Mouse (Mus musculus) right cerebral cortex, postnatal 10 days (tissue): ENCODE measurements around the gene Fsd1.

ENCODE experiments used
- DNase-seq, 2 experiments: peaks; one replicate each; pipeline ENCODE4 v3.0.0; 2021; ENCODE audit warnings: low spot score in 2 of 2

Fsd1 gene

DNA sequence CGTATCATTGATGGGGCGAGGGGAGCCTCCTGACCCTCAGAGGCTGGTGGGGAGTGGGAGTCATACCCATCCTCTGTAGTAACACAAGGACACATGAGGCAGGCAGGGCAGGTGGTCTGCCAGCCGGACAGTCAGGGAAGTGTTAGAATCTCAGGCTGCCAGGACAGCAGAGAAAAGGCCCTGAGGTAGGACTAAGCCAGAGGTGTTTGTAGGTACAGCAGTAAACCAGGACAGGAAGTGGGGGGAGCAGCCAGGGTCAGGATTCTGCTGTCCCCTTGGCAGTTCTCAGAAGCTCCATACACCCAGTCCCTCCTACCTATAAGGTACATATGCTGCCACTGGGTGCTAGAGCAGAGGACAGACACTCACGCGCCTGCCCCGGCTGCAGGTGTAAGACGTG is 24.7 kb upstream of the Fsd1 start:
- DNase-seq = peak in 1 of 2 experiments; percentile 35

DNA sequence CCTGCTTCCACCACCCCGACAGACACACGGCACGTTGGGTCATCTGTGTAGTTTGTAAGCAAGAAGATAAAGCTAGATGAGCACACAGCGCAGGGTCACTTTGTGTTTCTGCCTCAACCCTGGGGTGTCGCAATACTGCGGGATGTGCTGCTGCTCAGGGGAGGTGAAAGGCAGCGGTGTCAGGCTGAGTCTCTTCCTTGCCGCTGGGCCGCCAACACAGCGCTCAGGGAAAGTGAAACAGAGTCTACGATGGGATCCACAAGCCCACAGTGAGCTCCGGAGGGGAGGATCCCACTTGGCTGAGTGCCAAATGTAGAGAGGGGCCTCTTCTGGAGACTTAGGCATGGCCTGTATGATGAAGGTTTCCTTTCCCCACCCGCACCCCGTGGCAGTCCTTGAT is 23.1 kb upstream of the Fsd1 start:
- DNase-seq = peak in 1 of 2 experiments; percentile 26

DNA sequence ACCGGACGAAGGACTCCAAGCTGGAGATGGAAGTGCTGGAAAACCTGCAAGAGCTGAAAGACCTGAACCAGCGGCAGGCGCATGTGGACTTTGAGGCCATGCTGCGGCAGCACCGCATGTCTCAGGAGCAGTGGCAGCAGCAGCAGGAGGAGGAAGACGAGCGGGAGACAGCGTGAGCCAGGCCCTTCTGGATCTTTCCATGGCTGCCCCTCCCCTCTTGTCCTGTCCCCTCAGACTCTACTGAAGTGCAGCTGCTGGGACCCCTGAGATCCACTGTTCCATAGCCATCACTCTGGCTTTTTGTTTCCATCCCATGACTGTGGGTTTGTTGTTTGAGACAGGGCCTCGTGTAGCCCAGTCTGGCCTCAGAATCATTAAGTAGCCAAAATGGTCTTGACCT is 21.8 kb upstream of the Fsd1 start:
- peak in 1 of 2 experiments; percentile 22 for DNase-seq

DNA sequence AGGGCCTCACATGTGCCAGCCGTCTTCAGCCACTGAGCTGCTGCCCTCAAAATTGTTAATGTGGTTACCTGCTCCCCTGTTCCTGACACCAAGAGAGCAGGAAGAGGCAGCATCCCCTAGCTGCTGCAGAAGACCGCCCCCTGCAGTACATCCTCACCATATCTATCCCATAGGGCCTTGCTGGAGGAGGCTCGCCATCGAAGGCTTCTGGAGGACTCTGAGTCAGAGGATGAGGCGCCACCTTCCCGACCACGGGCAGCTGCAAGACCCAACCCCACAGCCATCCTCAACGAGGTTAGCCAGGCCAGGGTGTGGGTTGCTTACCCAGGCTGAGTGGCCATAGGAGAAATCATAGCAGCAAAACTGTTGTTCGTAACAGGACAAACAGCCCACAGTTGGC is 21.3 kb upstream of the Fsd1 start:
- peak in 1 of 2 experiments; percentile 31 for DNase-seq

DNA sequence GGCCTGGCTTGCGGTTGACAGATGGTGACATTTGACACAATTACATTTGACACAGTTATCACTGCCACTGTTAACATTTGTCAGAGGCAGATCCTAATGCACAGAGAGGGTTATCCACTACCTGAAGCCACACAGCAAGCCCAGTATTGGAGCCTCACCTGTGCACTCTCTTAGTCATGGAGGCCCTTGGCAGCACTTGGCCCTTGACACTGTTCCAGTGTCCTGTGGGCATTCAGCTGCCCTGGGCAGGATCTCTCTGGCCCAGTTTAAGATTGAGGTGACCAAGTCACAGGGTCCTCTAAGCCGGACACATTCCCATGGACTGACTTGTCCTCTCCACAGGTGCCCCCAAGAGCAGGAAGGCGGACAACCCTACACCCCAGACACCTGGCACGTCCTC is 19.1 kb upstream of the Fsd1 start:
- peak in 1 of 2 experiments; percentile 33 for DNase-seq

DNA sequence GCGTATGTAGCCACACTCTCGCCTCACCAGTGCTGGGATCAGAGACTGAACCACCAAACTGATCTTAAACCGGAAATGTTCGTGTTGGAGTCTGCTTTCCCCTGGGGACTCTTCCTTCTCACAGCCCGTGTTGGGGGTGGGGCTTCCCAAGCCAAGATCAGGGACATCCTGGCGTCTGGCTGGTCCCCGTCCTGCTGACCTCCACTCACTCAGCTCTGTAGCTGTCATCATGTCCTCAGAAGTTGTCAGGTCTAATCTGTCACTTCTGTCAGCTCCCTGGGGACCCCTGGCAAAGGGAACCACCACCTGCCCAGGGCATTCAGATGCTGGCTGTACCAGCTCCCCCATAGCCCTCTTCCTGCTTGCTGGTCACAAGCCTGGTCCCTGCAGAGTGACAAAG is 18.1 kb upstream of the Fsd1 start:
- no peak for DNase-seq

DNA sequence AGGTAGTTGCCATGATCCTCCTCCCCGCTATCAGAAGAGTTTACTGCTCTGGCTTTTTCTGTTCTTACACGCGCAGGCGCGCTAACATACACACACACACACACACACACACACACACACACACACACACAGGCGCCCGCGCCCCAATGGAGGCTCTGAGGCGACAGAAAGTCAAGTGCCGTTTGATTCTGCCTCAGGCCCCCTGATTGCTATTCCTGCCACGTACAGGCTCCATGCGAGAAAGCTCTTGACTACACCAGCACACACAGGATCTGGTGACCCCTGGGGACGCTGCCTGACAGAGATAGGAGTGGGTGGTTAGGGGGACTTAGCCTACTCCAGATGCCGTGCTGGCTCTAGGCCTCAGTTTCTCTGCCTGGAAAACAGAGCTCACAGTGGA is 16.7 kb upstream of the Fsd1 start:
- peak; percentile 75 to 80 for DNase-seq

DNA sequence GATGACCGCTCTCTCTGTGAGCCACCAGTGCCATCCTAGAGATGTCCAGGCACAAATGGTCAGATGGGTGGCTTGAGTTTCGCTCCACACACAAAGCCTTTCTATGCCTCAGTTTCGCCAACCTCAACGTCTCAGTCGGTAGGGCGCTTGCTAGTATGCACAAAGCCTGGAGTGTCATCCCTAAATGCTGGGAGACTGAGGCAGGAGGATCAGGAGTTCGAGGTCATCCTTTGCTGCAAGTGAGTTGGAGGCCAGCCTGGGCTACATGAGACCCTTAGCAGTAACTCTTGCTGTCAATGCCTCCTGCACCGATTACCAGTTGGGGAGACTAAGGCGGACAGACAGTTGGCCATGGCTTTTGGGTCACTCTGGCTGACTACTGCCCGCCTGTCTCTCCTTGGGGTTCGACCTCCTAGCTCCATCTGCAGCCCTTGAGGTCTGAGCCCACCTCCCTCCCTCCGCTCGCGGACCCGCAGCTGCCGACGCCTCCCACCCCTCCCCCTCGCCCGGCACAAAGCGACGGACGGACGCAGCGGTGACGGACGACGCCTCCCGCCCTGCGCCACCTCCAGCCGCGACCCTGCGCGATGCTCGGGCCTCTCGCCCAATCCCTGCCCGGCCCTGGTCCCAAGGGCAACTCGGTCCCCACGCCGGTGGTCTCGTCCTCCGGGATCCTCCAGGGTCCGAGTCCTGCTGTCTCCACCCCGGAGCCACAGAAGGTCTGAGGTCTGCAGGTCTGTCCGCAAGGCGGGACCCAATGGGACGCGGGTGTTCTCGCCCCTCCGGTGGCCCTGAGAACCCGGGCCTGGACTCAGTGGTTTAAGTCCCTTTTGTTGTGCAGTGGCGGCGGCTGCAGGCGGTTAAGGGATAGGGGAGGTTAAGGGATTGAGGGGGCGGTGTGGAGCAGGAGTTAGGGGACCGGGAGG is 16.1 kb upstream of the Fsd1 start, which contains the start of gene Shd:
Gene Shd (plus strand): TSS at position 502 of the 926 bp plus-strand sequence.
- peak; percentile 62 to 68 for DNase-seq

DNA sequence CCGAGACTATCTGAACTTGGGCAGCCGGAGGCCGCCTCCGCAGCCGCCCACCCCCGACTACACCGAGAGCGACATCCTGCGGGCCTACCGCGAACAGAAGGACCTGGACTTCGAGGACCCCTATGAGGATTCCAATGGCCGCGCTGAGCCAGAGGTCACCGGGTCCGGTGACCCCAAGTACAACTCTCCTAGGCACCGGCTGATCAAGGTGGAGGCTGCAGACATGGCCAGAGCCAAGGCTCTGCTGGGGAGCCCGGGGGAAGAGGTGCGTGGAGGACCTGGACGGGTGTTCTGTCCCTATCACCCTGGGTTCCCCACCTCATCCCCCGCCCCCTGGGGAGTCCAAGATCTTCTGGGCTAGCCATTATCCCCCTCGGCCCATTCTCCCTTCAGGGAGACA is 14.9 kb upstream of the Fsd1 start:
- no peak for DNase-seq

DNA sequence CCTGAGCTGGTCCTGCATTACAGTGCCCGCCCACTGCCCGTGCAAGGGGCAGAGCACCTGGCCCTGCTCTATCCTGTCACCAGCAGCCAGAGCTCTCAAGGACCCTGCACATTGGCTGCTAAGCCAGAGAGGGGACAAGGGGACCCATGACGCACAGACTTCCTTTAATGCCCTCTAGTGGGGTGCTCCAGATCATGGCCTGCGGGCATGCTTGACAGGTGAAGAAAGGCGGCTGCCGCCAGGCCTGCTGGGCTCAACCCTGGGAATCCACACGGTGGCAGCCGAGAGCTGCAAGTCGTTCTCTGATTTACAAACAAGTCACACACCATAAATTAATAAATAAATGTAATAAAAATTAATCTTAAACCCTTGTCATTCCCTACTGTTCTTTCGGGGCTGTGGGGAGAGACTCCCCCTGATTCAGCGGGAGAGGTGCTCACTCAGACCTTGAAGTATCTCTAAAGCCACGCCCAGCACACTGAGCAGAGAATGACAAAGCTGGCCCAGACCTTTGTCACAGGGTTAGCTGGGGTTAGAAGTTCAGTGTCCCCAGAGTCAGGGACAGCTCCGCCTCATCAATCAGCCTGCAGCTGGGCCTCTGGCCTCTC is 9.9 kb upstream of the Fsd1 start:
- DNase-seq = peak; percentile 77 to 86

DNA sequence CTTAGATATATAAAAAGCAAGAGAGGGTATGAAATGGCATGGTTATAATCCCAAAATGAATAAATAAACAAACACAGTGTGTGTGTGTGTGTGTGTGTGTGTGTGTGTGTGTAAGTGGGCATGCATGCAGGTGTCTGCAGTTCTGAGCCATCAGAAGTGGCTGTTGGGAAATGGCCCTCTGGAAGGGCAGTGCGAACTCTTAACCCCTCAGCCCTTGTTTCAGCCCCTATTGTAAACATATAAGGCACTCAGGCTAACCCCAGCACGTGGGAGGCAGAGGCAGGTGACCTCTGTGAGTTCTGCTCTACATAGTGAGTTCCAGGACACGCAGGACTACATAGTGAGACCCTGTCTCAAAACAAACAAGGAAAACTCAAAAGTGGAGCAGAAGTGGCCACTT is 9.0 kb upstream of the Fsd1 start:
- DNase-seq = no peak

DNA sequence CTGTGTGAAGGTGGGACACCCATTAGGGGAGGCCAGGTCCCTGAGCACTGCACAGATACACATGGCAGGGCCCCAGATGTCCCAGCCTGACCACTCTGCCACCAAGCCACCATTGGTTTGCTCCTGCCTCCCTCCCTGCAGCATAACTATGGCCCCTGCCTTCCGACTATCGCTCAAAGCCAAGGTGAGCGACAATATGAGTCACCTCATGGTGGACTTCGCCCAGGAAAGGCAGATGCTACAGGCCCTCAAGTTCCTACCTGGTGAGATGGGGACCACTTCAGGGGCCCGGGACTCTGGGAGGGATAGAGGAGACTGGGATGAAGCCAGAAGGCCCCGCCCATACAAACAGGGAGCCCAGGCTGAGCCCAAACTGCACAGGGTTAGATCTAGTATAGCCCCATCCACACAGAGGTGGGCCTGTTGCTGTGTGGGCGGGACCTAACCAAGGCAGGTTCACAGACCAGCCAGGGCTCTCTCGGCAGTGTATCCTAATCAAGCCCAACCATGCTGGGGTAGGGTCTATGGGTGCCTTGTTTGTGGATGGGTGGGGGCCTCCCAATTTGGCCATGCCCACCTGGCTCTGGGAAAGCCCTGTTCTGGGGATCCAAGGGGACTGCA is 4.1 kb downstream of the Fsd1 start:
- DNase-seq = no peak

DNA sequence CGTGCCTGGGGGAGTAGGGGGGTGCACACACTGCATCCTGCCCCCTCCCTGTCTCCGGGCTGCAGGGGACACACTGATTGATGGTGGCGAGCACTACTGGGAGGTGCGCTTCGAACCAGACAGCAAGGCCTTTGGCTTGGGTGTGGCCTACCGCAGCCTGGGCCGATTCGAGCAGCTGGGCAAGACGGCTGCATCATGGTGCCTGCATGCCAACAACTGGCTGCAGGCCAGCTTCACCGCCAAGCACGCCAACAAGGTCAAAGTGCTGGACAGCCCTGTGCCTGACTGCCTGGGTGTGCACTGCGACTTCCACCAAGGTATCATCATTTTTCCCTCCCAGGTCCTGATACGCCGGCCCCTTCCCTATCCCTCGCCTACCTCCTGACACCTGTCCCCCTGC is 9.7 kb downstream of the Fsd1 start:
- no peak for DNase-seq

DNA sequence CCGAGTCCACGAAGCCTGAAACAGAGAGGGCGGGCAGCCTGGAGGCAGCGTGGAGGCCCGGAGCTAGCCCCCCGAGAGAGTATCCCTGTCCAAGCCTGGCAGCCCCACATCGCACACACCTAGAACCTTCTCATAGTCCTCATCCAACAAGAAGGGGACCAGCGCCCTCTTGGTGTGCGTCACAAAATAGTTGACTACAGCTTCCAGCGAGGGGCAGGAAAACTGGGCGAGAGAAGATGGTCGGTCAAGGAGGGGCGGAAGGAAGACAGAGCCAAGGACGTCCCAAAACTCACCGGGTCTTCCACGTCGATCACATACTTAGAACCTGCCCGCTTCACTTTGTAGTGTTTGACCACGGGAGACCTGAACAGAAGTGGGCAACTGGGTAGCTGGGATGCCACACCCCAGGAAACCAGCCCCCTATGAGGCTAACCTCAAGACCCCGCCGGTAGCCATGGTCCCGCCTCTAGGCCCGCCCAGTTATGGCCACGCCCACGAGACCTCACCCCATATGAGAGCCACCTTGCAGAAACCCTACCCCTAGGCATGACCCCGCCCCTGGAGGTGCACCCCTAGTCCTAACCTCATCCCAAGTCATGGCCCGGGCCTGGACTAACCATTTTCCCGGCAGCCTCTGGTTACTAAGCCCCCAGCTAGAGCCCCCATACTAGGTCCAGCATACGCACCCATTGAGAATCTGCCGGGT is 13.6 kb downstream of the Fsd1 start:
- DNase-seq = no peak

DNA sequence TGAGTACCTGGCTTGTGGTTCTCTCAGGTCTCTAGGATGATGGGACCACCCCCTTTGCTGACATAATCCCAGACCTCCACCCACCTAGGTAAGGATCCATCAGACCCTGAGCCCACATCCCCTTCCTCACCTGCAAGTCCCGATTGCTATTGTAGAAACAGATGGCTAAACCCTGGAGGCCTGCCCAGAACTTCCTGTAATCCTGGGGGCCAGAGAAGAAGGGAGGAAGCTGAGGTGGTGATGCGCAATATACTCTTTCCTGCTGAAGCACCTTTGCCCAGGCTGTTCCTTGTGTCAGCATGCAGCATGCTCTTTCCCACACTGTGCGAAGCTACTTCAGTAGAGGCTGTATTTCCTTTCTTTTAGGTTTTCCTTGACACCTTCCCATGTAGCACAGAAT is 16.7 kb downstream of the Fsd1 start:
- no peak for DNase-seq

DNA sequence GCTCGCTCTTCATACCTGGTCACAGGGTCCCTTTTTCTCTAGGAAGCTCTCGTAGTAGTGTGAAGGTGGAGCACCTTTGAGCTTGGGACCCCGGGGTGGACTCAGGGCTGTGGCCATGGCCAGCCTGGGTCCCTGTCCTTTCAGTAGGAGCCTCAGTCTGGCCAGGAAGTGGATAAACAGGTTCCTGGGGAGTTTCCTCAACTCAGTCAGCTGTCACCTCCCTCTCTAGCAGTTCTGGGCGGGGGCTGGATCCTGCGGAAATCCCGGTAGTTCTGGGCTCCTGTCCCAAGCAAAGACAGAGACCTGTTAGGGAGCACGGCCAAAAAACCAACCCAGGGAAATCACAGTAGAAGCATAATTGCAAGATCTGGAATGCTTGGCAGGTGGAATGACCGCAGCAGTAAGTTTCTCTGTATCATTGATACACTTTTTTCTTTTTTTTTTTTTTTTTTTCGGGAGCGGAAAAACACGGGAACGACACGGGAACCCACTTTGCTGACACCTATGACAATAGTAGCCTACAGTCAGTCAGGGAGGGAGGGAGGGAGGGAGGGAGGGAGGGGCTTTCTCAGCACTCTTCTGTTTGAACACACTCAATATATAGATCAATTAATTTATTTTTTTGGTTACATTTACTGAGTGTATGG is 19.2 kb downstream of the Fsd1 start, which contains the start of the genes Stap2 and Mpnd:
Gene Stap2 (minus strand): TSS at position 170 of the 647 bp plus-strand sequence.
Gene Mpnd (plus strand): TSS at position 297 of the 647 bp plus-strand sequence.
- DNase-seq = no peak

DNA sequence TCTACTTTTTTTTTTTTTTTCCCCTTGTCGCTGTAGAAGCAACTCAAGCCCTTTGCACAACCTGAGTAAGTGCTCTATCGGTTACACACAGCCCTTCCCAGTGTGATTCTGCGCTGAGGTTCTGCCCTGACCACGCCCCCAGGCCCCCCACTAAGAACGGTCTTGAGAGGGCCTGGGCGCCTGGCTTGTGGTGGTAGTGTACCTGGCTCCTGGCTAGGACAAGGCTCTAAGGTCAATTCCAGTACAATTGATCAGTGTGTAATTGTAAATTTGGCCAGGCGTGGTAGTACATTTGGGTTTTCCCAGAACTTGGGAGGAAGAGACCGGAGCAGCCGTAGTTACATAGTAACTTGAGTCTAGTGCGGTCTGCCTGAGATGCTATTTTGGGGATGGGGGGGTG is 20.6 kb downstream of the Fsd1 start:
- no peak for DNase-seq

DNA sequence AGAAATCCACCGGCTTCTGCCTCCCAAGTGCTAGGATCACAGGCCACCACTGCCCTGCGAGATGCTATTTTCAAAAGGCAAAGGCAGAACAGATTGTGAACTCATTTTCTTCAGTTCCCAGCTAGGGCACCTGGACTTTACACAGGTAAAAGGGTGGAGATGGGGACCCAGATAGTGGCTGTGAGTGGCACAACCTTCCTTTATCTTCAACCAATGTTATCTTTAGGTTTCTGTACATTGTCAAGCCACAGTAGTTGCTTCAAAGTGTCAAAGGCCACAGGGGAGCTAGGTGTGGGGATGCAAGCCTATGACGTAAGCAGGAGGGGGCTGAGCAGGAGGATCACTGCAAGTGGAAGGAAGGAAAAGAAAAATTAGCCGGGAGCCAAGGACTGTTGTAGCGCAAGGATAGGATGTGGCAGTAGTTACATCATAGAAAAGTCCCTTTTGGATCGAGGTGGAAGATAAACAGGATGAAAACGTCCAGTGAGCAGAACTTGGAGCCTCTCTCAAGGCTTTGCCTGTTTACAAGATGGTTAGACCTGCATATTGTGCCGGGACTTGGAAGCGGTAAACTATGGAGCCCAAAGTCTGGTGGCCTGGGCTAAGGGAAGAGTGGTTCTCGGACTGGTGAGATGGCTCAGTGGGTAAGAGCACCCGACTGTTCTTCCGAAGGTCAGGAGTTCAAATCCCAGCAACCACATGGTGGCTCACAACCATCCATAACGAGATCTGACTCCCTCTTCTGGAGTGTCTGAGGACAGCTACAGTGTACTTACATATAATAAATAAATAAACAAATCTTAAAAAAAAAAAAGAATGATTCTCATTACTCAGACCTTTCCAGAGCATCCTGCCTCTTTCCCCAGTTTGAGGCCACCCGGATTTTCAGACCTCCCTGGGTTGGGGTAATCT is 21.4 kb downstream of the Fsd1 start:
- DNase-seq = no peak

DNA sequence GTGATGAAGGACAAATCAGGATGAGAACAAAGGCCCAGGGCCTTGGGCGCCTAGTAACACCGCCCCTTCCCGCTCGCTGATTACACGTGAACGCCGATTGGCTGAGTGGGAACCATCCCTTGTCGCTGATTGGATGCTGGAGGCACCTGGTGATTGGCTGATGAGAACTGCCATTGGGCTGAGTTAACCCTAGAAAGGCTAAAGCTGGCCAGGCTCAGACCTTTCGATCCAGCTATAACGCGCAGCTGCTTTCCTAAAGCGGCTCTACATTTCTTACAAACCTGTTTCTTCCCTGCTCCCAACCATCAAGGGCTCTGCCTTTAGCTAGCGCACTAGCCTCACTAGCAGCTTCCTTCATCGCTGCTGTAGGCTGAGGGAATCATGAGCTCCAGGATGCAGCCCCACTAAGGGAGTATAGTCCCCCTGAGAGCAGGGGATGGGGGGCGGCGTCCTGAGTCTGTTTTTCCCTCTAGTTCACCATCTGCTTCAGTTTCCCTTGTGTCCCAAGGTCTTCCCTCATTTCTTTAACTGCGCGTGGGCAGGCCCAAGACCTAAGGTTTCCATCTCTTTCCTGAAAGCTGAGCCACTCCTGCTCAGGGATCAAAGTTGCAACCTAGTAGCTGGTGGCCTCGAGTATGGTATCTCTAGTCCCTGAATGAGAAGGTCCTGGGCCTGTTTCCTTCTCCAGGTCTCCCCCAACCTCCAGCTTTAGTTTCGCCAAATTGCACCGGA is 22.2 kb downstream of the Fsd1 start:
- DNase-seq = peak; percentile 98 to 99
